Mouse (Mus musculus): ENCODE measurements around the gene Rdh16f2. TPM values are rescaled to one million over a fixed set of nuclear protein-coding genes. Genes with fewer than 3 reads are reported as not detected.
"Not testable (repeated sequence)": the region's sequence is repeated elsewhere in the genome, so short reads cannot be mapped to it uniquely, and the experiment has no call there.

The Rdh16f2 gene
- polyA plus RNA-seq, 1 experiment from 2014 or later, result 0.10 TPM

DNA sequence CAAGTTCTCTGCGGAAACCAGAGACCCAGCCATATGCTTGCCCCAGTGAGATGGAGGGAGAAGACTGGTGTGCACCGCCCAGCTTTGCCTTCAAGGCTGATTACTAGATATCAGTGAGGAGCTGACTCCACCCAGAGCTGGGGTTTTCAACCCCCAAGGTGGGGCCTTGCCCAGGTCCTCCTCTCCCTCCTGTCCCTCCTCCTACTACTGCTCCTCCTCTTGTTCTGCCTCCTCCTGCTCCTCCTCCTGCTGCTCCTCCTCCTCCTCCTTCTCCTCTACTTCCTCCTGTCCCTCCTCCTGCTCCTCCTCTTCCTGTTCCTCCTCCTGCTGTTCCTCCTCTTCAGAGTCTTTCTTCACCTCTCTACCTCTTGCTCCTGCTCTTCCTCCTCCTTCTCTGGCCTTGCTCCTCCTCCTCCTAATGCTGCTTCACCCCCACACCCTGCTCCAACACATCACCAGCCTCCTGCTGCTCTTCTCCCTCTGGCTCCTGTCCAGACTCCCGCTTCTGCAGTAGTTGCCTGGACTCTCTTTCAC is 12.9 kb downstream of the Rdh16f2 start:
- H3K36me3 ChIP-seq (ENCODE audit: control insufficient read depth, insufficient read depth, low read length), result no peaks in the 10 kb centered on the region
- H3K9ac ChIP-seq (ENCODE audit: low read length), result peak overlapping the region; percentile 34; the same call in 1 of the 2 replicates
- H3K27ac ChIP-seq (ENCODE audit: low read length), result peak overlapping the region; percentile 80
- H3K4me3 ChIP-seq (replicated peaks; ENCODE audit: low read length), result no peak overlapping the region
- H3K9me3 ChIP-seq (replicated peaks; ENCODE audit: control insufficient read depth, low read length), result no peaks in the 10 kb centered on the region
- 0 out of 2 replicates have a peak, but pooled peaks cover 6% of the 10 kb centered on the region for H3K4me1 ChIP-seq (ENCODE audit: control insufficient read depth, insufficient read depth, low read length)
- no peaks in the 10 kb centered on the region for H3K27me3 ChIP-seq (ENCODE audit: control insufficient read depth, insufficient read depth, low read length)
- peak; percentile 73 for ATAC-seq (ENCODE audit: insufficient read depth, low FRiP score)
- 64% methylated on average over 3 of the region's 3 CpGs for WGBS
- H3K4me2 ChIP-seq (ENCODE audit: low read depth, low read length), result peak overlapping the region; percentile 17; the same call in 1 of the 2 replicates

DNA sequence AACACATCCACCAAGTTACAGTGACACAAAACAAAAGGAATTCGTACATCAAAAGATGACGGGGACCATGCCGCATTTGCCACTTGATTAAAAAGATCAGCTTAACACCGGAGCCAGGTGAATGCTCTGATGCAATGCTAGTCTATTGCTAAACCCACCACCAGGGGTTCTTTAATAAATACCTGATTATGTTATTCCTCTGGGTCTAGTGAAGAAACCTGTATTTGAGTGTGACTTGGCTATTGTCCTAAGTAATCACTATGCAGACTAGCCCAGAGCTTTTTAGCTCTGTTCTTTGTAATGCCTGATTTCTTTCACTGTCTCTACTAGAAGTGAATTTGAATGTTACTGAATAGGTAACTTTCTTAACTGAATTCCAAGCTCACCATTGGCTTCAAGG is 14.8 kb downstream of the Rdh16f2 start:
- Histone ChIP-seq H3K9ac (ENCODE audit: low read length) (no peak overlapping the region), H3K27ac (ENCODE audit: low read length) (no peak overlapping the region), H3K4me3 (replicated peaks; ENCODE audit: low read length) (no peak overlapping the region), H3K4me1 (ENCODE audit: control insufficient read depth, insufficient read depth, low read length) (0 out of 2 replicates have a peak, but pooled peaks cover 6% of the 10 kb centered on the region), H3K27me3 (ENCODE audit: control insufficient read depth, insufficient read depth, low read length) (no peaks in the 10 kb centered on the region), H3K4me2 (ENCODE audit: low read depth, low read length) (no peak overlapping the region), H3K36me3 (ENCODE audit: control insufficient read depth, insufficient read depth, low read length) (no peaks in the 10 kb centered on the region), H3K9me3 (replicated peaks; ENCODE audit: control insufficient read depth, low read length) (no peaks in the 10 kb centered on the region)
- no peak for ATAC-seq (ENCODE audit: insufficient read depth, low FRiP score)
- WGBS, result 86% methylated on average over 4 of the region's 4 CpGs

DNA sequence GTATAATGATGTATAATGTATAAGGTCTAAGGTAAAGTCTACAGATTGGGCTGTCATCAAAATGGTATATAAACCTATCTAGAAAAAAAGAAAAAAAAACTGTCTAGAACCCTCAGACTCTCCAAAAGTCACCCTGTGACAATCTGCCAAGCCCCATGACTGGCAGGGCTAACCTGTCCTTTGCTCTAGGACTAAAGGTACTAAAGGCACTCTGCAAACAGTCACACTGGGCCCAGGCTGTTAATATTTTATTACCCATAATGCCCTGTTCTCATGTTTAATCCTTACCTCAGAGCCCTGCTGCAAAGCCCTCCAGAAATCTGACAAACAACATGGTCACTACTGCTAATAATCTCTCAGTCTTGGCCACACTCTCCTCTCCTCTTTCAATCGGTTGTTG is 20.3 kb downstream of the Rdh16f2 start:
- 82% methylated on average over 1 of the region's 1 CpGs for WGBS
- ATAC-seq (ENCODE audit: insufficient read depth, low FRiP score), result no peak
- H3K27ac ChIP-seq (ENCODE audit: low read length), result no peak overlapping the region

DNA sequence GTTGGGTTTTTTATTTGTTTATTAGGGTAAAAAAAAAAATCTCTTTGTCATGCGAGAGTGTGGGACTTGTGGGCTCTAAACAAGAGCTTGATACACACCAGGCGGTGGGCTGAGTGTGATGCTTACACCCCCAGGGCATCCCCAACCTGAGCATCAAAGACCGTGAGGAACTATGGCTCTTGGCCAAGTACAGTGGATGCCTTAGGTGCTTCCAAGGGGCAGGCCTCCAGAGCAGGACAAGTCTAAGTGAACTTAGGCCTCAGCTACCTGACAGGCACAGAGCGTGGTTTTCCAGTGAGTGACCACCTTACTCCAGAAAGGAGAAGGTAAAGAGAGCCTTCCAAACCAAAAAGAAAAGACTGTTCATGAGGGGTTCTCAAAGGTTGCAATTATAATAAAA is 20.7 kb downstream of the Rdh16f2 start:
- Histone ChIP-seq H3K4me1 (ENCODE audit: control insufficient read depth, insufficient read depth, low read length) (no peaks in the 10 kb centered on the region), H3K27ac (ENCODE audit: low read length) (no peak overlapping the region), H3K27me3 (ENCODE audit: control insufficient read depth, insufficient read depth, low read length) (no peaks in the 10 kb centered on the region), H3K9me3 (replicated peaks; ENCODE audit: control insufficient read depth, low read length) (no peaks in the 10 kb centered on the region), H3K4me2 (ENCODE audit: low read depth, low read length) (no peak overlapping the region), H3K36me3 (ENCODE audit: control insufficient read depth, insufficient read depth, low read length) (no peaks in the 10 kb centered on the region), H3K9ac (ENCODE audit: low read length) (no peak overlapping the region), H3K4me3 (replicated peaks; ENCODE audit: low read length) (no peak overlapping the region)
- WGBS, result 77% methylated on average over 4 of the region's 4 CpGs
- no peak for ATAC-seq (ENCODE audit: insufficient read depth, low FRiP score)

More for the DNA sequence above, 20.3 kb downstream of the Rdh16f2 start:
- no peaks in the 10 kb centered on the region for H3K27me3 ChIP-seq (ENCODE audit: control insufficient read depth, insufficient read depth, low read length)
- no peaks in the 10 kb centered on the region for H3K9me3 ChIP-seq (replicated peaks; ENCODE audit: control insufficient read depth, low read length)
- H3K4me3 ChIP-seq (replicated peaks; ENCODE audit: low read length), result no peak overlapping the region
- H3K36me3 ChIP-seq (ENCODE audit: control insufficient read depth, insufficient read depth, low read length), result no peaks in the 10 kb centered on the region
- no peak overlapping the region for H3K4me2 ChIP-seq (ENCODE audit: low read depth, low read length)
- H3K4me1 ChIP-seq (ENCODE audit: control insufficient read depth, insufficient read depth, low read length), result no peaks in the 10 kb centered on the region
- H3K9ac ChIP-seq (ENCODE audit: low read length), result no peak overlapping the region

DNA sequence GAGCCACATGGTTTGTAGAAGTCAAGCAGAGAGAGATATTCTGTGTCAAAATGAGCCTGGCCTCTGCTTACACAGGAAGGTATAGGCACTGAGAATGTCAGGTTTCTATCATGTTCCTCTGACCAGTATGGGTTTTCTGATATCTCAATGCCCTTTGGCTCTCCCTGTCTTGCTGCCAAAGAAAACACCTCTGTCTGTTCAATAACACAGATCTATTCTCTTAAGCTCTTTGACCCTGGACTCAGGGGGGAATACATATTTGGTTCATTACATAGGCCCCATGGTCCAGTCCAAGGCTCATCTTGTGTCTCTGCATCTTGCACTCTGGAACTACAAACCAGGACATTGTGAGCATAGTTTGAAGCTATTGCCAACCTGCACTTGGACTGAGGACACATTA is 22.3 kb downstream of the Rdh16f2 start, which contains the start of gene Rdh7:
Rdh7 (minus strand) TSS at position 213 of the 400 bp plus-strand sequence.
- Histone ChIP-seq H3K4me2 (ENCODE audit: low read depth, low read length) (no peak within 1 kb of the TSS), H3K27ac (ENCODE audit: low read length) (no peak within 1 kb of the TSS), H3K4me3 (replicated peaks; ENCODE audit: low read length) (no peak within 1 kb of the TSS), H3K9me3 (replicated peaks; ENCODE audit: control insufficient read depth, low read length) (no peaks in the 10 kb centered on the region), H3K27me3 (ENCODE audit: control insufficient read depth, insufficient read depth, low read length) (no peaks in the 10 kb centered on the region), H3K36me3 (ENCODE audit: control insufficient read depth, insufficient read depth, low read length) (no peaks in the 10 kb centered on the region), H3K4me1 (ENCODE audit: control insufficient read depth, insufficient read depth, low read length) (no peaks in the 10 kb centered on the region; the same call in 1 of the 2 replicates), H3K9ac (ENCODE audit: low read length) (no peak within 1 kb of the TSS)
- no peak for ATAC-seq (ENCODE audit: insufficient read depth, low FRiP score)

DNA sequence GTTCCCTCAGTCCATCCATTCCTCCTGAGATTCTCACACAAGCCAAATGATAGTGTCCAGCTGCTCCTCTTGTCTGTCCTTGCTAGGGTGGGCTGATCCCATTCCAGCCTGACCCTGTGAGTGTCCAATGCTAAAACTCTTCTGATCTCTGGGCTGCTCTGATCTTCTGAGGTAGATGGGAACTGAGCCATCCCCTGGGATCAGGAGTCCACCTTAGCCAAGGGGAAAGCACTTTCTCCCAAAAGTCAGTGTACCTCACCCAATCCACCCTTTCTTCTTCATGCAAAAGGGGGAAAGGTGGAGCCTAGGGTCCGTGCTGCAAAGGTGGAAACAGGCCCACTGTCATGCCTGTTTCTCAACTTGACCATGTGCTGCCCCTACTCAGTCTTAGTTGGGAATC is 25.2 kb downstream of the Rdh16f2 start:
- no peak overlapping the region for H3K4me2 ChIP-seq (ENCODE audit: low read depth, low read length)
- H3K9me3 ChIP-seq (replicated peaks; ENCODE audit: control insufficient read depth, low read length), result no peaks in the 10 kb centered on the region
- no peak overlapping the region for H3K9ac ChIP-seq (ENCODE audit: low read length)
- no peaks in the 10 kb centered on the region for H3K36me3 ChIP-seq (ENCODE audit: control insufficient read depth, insufficient read depth, low read length)
- no peak overlapping the region for H3K27ac ChIP-seq (ENCODE audit: low read length)
- WGBS, result 81% methylated on average over 1 of the region's 1 CpGs
- no peak for ATAC-seq (ENCODE audit: insufficient read depth, low FRiP score)
- H3K27me3 ChIP-seq (ENCODE audit: control insufficient read depth, insufficient read depth, low read length), result no peaks in the 10 kb centered on the region
- H3K4me3 ChIP-seq (replicated peaks; ENCODE audit: low read length), result no peak overlapping the region
- no peaks in the 10 kb centered on the region; the same call in 1 of the 2 replicates for H3K4me1 ChIP-seq (ENCODE audit: control insufficient read depth, insufficient read depth, low read length)

DNA sequence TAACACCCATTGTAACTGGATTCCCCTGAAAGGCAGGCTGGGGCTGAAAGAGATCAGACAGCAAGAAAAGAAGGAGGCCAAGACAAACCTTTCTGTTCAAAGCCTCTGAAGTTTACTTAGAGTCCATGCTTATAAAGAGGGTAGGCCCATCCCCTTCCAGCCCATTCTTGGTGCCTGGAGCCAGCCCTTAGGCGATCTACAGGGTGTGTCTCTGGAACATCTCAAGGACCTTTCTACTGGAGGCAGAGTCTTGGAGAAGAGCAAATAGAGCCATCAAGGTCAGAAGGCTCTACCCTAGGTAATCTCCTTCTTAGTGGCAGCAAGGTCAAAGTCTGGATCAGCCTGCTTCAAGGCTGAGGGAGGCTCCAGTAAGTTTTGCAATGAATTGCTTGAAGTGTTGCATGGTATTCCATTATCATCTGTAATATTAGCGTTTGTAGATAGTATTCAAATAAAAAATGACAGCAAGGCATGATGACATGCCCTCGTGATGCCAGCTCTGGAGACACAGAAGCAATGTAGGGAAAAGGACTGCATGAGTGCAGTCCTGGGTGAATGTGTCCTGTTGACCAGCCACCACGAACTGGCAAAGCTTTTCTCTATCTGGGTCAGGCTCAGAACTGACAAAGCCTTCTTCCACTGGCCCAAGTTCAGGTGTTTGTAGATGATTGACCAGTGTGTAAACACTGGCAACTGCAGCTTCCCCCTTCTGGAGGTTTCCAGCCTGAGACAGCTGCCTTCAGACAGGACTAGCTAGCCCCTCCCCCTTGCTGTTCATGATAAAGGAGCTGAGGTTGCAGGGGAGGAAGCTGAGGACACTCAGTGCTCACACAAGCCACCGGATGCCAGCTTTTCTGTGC is 27.1 kb downstream of the Rdh16f2 start:
- peak overlapping the region; percentile 73 for H3K27ac ChIP-seq (ENCODE audit: low read length)
- H3K9ac ChIP-seq (ENCODE audit: low read length); H3K36me3 ChIP-seq (ENCODE audit: control insufficient read depth, insufficient read depth, low read length); H3K4me3 ChIP-seq (replicated peaks; ENCODE audit: low read length); H3K9me3 ChIP-seq (replicated peaks; ENCODE audit: control insufficient read depth, low read length); H3K27me3 ChIP-seq (ENCODE audit: control insufficient read depth, insufficient read depth, low read length); H3K4me1 ChIP-seq (ENCODE audit: control insufficient read depth, insufficient read depth, low read length); H3K4me2 ChIP-seq (ENCODE audit: low read depth, low read length): not testable (repeated sequence)
- ATAC-seq (ENCODE audit: insufficient read depth, low FRiP score), result peak; percentile 89
- WGBS, result 44% methylated on average over 5 of the region's 5 CpGs

DNA sequence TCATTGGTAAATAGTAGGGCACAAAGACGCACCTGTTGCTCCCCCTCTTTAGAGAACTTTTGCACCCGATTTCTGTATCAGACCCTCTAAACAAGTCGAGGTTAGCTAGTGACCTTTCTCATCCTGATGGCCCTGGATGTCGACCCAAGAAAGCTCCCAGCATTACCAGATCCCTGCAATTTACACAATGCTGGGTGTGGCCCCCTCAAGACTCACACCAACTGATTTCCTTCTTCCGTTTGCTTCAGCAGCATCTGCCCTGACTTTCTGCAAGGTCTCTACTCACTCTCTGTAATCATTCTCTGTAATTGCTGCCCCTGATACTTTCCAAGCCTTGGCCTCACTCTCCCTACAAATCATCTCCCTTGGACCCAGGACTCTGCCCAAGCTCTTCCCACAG is 30.4 kb downstream of the Rdh16f2 start:
- H3K4me2 ChIP-seq (ENCODE audit: low read depth, low read length), result no peak overlapping the region
- no peak overlapping the region for H3K4me3 ChIP-seq (replicated peaks; ENCODE audit: low read length)
- 44% methylated on average over 5 of the region's 5 CpGs for WGBS
- H3K9me3 ChIP-seq (replicated peaks; ENCODE audit: control insufficient read depth, low read length), result no peaks in the 10 kb centered on the region
- no peaks in the 10 kb centered on the region for H3K36me3 ChIP-seq (ENCODE audit: control insufficient read depth, insufficient read depth, low read length)
- no peak overlapping the region for H3K27ac ChIP-seq (ENCODE audit: low read length)
- no peaks in the 10 kb centered on the region; the same call in 1 of the 2 replicates for H3K4me1 ChIP-seq (ENCODE audit: control insufficient read depth, insufficient read depth, low read length)
- no peaks in the 10 kb centered on the region for H3K27me3 ChIP-seq (ENCODE audit: control insufficient read depth, insufficient read depth, low read length)
- H3K9ac ChIP-seq (ENCODE audit: low read length), result no peak overlapping the region
- no peak for ATAC-seq (ENCODE audit: insufficient read depth, low FRiP score)

DNA sequence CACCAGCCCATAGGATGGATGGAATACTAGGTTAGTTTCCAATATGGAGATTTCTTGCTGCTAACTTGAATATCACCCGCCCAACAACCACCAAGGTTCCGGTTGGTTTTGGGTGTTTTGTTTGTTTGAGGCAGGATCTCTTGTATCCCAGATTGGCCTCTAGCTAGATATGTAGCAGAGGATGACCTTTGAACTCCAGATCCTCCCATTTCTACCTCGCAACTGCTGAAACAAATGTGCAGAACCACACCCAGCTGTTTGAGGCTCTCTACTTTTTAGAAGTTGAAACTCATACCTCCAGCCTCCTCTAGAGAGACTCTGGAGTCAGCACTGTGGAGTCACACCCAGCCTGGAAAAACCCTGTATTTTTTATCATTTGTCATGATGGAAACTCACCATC is 31.2 kb downstream of the Rdh16f2 start:
- WGBS, result 66% methylated on average over 3 of the region's 3 CpGs
- no peaks in the 10 kb centered on the region; the same call in 1 of the 2 replicates for H3K4me1 ChIP-seq (ENCODE audit: control insufficient read depth, insufficient read depth, low read length)
- H3K27ac ChIP-seq (ENCODE audit: low read length), result no peak overlapping the region
- no peaks in the 10 kb centered on the region for H3K36me3 ChIP-seq (ENCODE audit: control insufficient read depth, insufficient read depth, low read length)
- no peak overlapping the region for H3K4me2 ChIP-seq (ENCODE audit: low read depth, low read length)
- no peak overlapping the region for H3K9ac ChIP-seq (ENCODE audit: low read length)
- no peak overlapping the region for H3K4me3 ChIP-seq (replicated peaks; ENCODE audit: low read length)
- H3K9me3 ChIP-seq (replicated peaks; ENCODE audit: control insufficient read depth, low read length), result no peaks in the 10 kb centered on the region
- ATAC-seq (ENCODE audit: insufficient read depth, low FRiP score), result no peak
- H3K27me3 ChIP-seq (ENCODE audit: control insufficient read depth, insufficient read depth, low read length), result no peaks in the 10 kb centered on the region
